Mouse (Mus musculus) hindbrain, postnatal 0 days (tissue): ENCODE measurements around the gene Fcna. TPM values are rescaled to one million over a fixed set of nuclear protein-coding genes. Genes with fewer than 3 reads are reported as not detected.

ENCODE experiments used
- ATAC-seq: fragments of 200-750 bp; cut with Nextera tagmentation; 2 replicates; pipeline ENCODE4 v1.8.0; 2017; ENCODE audit warnings: mild to moderate bottlenecking, moderate TSS enrichment, moderate library complexity
- DNase-seq: peaks from one replicate; pipeline ENCODE4 v3.0.0-alpha.2; 2015; ENCODE audit warnings: low spot score
- H3K27ac ChIP-seq: fragments of 300-500 bp; sonication (generic); 2 replicates; pipeline ENCODE4 v1.5.1; 2014; ENCODE audit warnings: mild to moderate bottlenecking
- H3K27me3 ChIP-seq: fragments of 300-500 bp; sonication (generic); 2 replicates; pipeline ENCODE4 v1.6.1; 2014; ENCODE audit warnings: low read length, mixed read lengths; ENCODE audit not compliant: insufficient read depth
- H3K36me3 ChIP-seq: fragments of 300-500 bp; sonication (generic); 2 replicates; pipeline ENCODE4 v1.6.1; 2014; ENCODE audit warnings: low read length, mixed read lengths; ENCODE audit not compliant: insufficient read depth
- H3K4me1 ChIP-seq: fragments of 300-500 bp; sonication (generic); 2 replicates; pipeline ENCODE4 v1.6.1; 2014; ENCODE audit warnings: antibody characterized with exemption, low read length, mixed read lengths; ENCODE audit not compliant: insufficient read depth
- H3K4me2 ChIP-seq: fragments of 300-500 bp; sonication (generic); 2 replicates; pipeline ENCODE4 v1.6.1; 2014; ENCODE audit warnings: low read depth, mild to moderate bottlenecking, low read length, moderate library complexity, mixed read lengths
- H3K4me3 ChIP-seq: fragments of 300-500 bp; sonication (generic); 2 replicates; pipeline ENCODE4 v1.5.1; 2014; ENCODE audit warnings: low read length
- H3K9ac ChIP-seq: fragments of 300-500 bp; sonication (generic); replicated peaks from 2 replicates; pipeline ENCODE4 v1.6.1; 2014; ENCODE audit warnings: mild to moderate bottlenecking, low read length, moderate library complexity, mixed read lengths
- H3K9me3 ChIP-seq: fragments of 300-500 bp; sonication (generic); 2 replicates; pipeline ENCODE4 v1.6.1; 2016; ENCODE audit warnings: low read length, mixed read lengths
- CTCF ChIP-seq: IDR thresholded peaks from 2 replicates; pipeline ENCODE4 v1.5.1; 2016; ENCODE audit warnings: antibody characterized with exemption, control low read depth, low read depth
- WGBS: fragments of 180-500 bp; shearing (Covaris S2); extraction: QIAGEN DNeasy Blood & Tissue Kit; methylation state at CpG from one replicate; pipeline ENCODE4 v1.1.7; 2014; 5-methylcytosine and 5-hydroxymethylcytosine counted together
- polyA plus RNA-seq: library from polyadenylated mRNA; unstranded; fragments of >200 nt; fragmentation: Nextera tagmentation; extraction: Ambion mirVana; gene quantifications from 2 replicates; pipeline ENCODE4 v1.2.1, GENCODE M21; 2015
- total RNA-seq: library from RNA; depleted of rRNA; stranded (reverse); fragments of >200 nt; gene quantifications from 2 replicates; pipeline ENCODE4 v1.2.3, GENCODE M21; 2014

Gene Fcna
- total and polyA plus RNA-seq, 2 experiments from 2014 or later, result 2.2 to 4.3 TPM

GRCm38 (mm10) chr2:25584152-25584551, 43.7 kb downstream of the Fcna start:
- no peak for TF ChIP-seq CTCF
- WGBS, result 87% methylated on average over 3 of the region's 3 CpGs
- peaks cover 10% of the 10 kb centered on the region for H3K27me3 ChIP-seq
- H3K27ac ChIP-seq, result no peak overlapping the region
- no peak overlapping the region for H3K4me3 ChIP-seq
- no peak for ATAC-seq
- no peak overlapping the region for H3K9ac ChIP-seq
- DNase-seq, result no peak
- H3K4me1 ChIP-seq, result peaks cover 31% of the 10 kb centered on the region
- no peak overlapping the region for H3K4me2 ChIP-seq
- H3K36me3 ChIP-seq, result peaks cover 8% of the 10 kb centered on the region; the same call in 1 of the 2 replicates
- no peaks in the 10 kb centered on the region for H3K9me3 ChIP-seq

- no peak for TF ChIP-seq CTCF
- Histone ChIP-seq H3K9me3 (no peaks in the 10 kb centered on the region), H3K9ac (0 out of 2 replicates have a peak overlapping the region, but pooled peaks have one; percentile 24), H3K27me3 (peaks cover 16% of the 10 kb centered on the region), H3K4me1 (peaks cover 31% of the 10 kb centered on the region), H3K36me3 (peaks cover 8% of the 10 kb centered on the region; the same call in 1 of the 2 replicates), H3K4me2 (no peak overlapping the region), H3K4me3 (no peak overlapping the region), H3K27ac (0 out of 2 replicates have a peak overlapping the region, but pooled peaks have one; percentile 81)
- 63% methylated on average over 4 of the region's 4 CpGs for WGBS
- ATAC-seq (no peak), DNase-seq (no peak)
These were observed 44.3 kb downstream of the Fcna start for GRCm38 (mm10) chr2:25583571-25583970.

- Histone ChIP-seq H3K27me3 (peaks cover 20% of the 10 kb centered on the region), H3K9ac (0 out of 2 replicates have a peak overlapping the region, but pooled peaks have one; percentile 24), H3K9me3 (no peaks in the 10 kb centered on the region), H3K27ac (peak overlapping the region; percentile 81), H3K36me3 (peaks cover 12% of the 10 kb centered on the region; the same call in 1 of the 2 replicates), H3K4me2 (no peak overlapping the region), H3K4me1 (peaks cover 31% of the 10 kb centered on the region), H3K4me3 (no peak overlapping the region)
- no peak for TF ChIP-seq CTCF
- ATAC-seq (no peak), DNase-seq (no peak)
- WGBS, result 59% methylated on average over 6 of the region's 6 CpGs
These were observed 44.7 kb downstream of the Fcna start for GRCm38 (mm10) chr2:25583120-25583481.

- Histone ChIP-seq H3K27me3 (peaks cover 23% of the 10 kb centered on the region), H3K4me1 (peaks cover 31% of the 10 kb centered on the region), H3K9ac (peak overlapping the region; percentile 24; the same call in 1 of the 2 replicates), H3K4me3 (no peak overlapping the region), H3K4me2 (peak overlapping the region; percentile 82; the same call in 1 of the 2 replicates), H3K36me3 (peaks cover 13% of the 10 kb centered on the region; the same call in 1 of the 2 replicates), H3K9me3 (no peaks in the 10 kb centered on the region), H3K27ac (peak overlapping the region; percentile 81)
- TF ChIP-seq CTCF, result peak; percentile 28; the same call in 1 of the 2 replicates
- 35% methylated on average over 12 of the region's 12 CpGs for WGBS
- peak; percentile 82 for DNase-seq
- peak; percentile 50 for ATAC-seq
These were observed 45.2 kb downstream of the Fcna start for GRCm38 (mm10) chr2:25582466-25583119.

- Histone ChIP-seq H3K27ac (peak overlapping the region; percentile 81), H3K4me3 (peak overlapping the region; percentile 48), H3K4me2 (peak overlapping the region; percentile 82), H3K9me3 (no peaks in the 10 kb centered on the region), H3K27me3 (peaks cover 30% of the 10 kb centered on the region), H3K36me3 (peaks cover 13% of the 10 kb centered on the region; the same call in 1 of the 2 replicates), H3K4me1 (peaks cover 31% of the 10 kb centered on the region), H3K9ac (peak overlapping the region; percentile 24)
- DNase-seq (peak; percentile 65), ATAC-seq (peak; percentile 13)
- TF ChIP-seq CTCF, result no peak
- 15% methylated on average over 6 of the region's 6 CpGs for WGBS
These were observed 45.9 kb downstream of the Fcna start for GRCm38 (mm10) chr2:25581901-25582301.

- Histone ChIP-seq H3K9ac (peak within 1 kb of the TSS; percentile 64), H3K4me1 (peaks cover 31% of the 10 kb centered on the region), H3K27ac (peak within 1 kb of the TSS; percentile 81), H3K4me2 (peak within 1 kb of the TSS; percentile 82), H3K36me3 (peaks cover 17% of the 10 kb centered on the region; the same call in 1 of the 2 replicates), H3K27me3 (peaks cover 34% of the 10 kb centered on the region), H3K9me3 (no peaks in the 10 kb centered on the region), H3K4me3 (peak within 1 kb of the TSS; percentile 48)
- 3% methylated on average over 19 of the region's 19 CpGs for WGBS
- peak; percentile 96 for TF ChIP-seq CTCF
- DNase-seq, result peak; percentile 85
- peak; percentile 81 for ATAC-seq
These were observed 46.5 kb downstream of the Fcna start, which contains the start of gene Ajm1 for GRCm38 (mm10) chr2:25581294-25581864. Ajm1 (minus strand) TSS chr2:25581757.
